Mouse (Mus musculus) lung, embryonic 14.5 days (tissue): ENCODE results near the gene Slc25a25. TPM values are rescaled to one million over a fixed set of nuclear protein-coding genes. Genes with fewer than 3 reads are reported as not detected.

ENCODE experiments used
- ATAC-seq: fragments of 200-750 bp; cut with Nextera tagmentation; 2 replicates; pipeline ENCODE4 v1.8.0; 2017; ENCODE audit warnings: mild to moderate bottlenecking, moderate TSS enrichment, moderate library complexity; ENCODE audit not compliant: insufficient read depth
- DNase-seq: peaks from one replicate; pipeline ENCODE4 v3.0.0-alpha.2; 2015
- H3K27ac ChIP-seq: fragments of 300-500 bp; sonication (generic); 2 replicates; pipeline ENCODE4 v1.5.1; 2014; ENCODE audit warnings: low read depth, mild to moderate bottlenecking, moderate library complexity
- H3K27me3 ChIP-seq: fragments of 300-500 bp; sonication (generic); 2 replicates; pipeline ENCODE4 v1.6.1; 2014; ENCODE audit warnings: low read length, control low read depth; ENCODE audit not compliant: insufficient read depth
- H3K36me3 ChIP-seq: fragments of 300-500 bp; sonication (generic); 2 replicates; pipeline ENCODE4 v1.6.1; 2014; ENCODE audit warnings: control low read depth; ENCODE audit not compliant: insufficient read depth
- H3K4me1 ChIP-seq: fragments of 300-500 bp; sonication (generic); 2 replicates; pipeline ENCODE4 v1.6.1; 2014; ENCODE audit warnings: antibody characterized with exemption, control low read depth; ENCODE audit not compliant: insufficient read depth
- H3K4me2 ChIP-seq: fragments of 300-500 bp; sonication (generic); 2 replicates; pipeline ENCODE4 v1.6.1; 2014; ENCODE audit warnings: mild to moderate bottlenecking
- H3K4me3 ChIP-seq: fragments of 300-500 bp; sonication (generic); 2 replicates; pipeline ENCODE4 v1.5.1; 2014; ENCODE audit warnings: low read depth, low read length
- H3K9ac ChIP-seq: fragments of 300-500 bp; sonication (generic); 2 replicates; pipeline ENCODE4 v1.6.1; 2014
- H3K9me3 ChIP-seq: fragments of 300-500 bp; sonication (generic); 2 replicates; pipeline ENCODE4 v1.6.1; 2016; ENCODE audit warnings: low read depth, low read length, control low read depth
- CTCF ChIP-seq: IDR thresholded peaks from 2 replicates; pipeline ENCODE4 v1.5.1; 2016; ENCODE audit warnings: antibody characterized with exemption, low read depth
- WGBS: fragments of 180-500 bp; shearing (Covaris S2); extraction: QIAGEN DNeasy Blood & Tissue Kit; methylation state at CpG from one replicate; pipeline ENCODE4 v1.1.7; 2014; 5-methylcytosine and 5-hydroxymethylcytosine counted together
- polyA plus RNA-seq: library from polyadenylated mRNA; unstranded; fragments of >200 nt; fragmentation: Nextera tagmentation; extraction: Ambion mirVana; gene quantifications from 2 replicates; pipeline ENCODE4 v1.2.1, GENCODE M21; 2014

Gene Slc25a25
- 16.3 and 19.5 TPM in 2 replicates for polyA plus RNA-seq

DNA sequence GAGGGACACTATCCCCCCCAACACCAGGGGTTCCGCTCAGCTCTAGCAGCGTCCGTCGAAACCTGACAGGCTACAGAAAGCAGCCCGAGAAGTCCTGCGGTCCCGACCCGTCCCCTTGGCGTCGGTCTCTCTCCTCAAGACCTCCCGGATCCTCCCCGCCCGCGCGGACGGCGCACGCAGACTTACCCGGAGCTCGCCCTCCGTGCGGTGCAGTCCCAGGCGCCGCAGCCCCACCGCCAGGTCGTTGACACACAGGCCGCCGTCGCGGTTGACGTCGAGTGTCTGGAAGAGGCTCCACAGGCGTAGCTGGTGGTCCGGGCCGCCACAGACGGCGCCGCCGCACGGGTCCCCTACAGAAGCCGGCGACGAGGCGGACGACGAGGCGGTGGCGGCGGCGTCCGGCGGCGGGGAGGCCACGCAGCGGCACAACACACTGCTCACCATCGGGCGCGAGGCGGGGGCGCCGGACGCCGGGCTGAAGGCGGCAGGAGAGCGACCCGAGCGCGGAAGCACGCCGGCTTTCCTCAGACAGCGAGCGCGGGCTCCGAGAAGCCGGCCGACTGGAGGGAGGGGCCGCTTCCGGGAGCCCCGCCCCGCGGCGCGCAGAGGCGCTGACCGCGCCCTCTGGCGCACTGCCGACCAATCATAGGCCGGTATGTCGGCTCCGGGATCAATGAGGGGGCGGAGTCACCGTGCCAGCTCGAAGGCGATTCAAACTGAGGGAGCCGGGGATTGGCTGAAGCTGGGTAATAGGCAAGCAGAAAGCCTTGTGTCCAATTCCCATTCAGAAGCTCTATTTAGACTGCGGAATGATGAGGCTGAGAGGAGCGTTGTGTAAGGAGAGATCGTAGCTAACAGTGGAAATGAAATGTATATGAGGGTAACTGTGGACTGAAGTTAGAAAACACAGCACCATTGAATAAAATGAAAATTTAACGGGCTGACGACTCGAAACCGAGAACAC, at the start of gene Slc25a25:
Gene Slc25a25, minus strand, starts transcription at position 565 of the 964 bp plus-strand sequence.
- under 1% methylated on average over 103 of the region's 103 CpGs for WGBS
- Histone ChIP-seq H3K36me3 (0 out of 2 replicates have a peak, but pooled peaks cover 5% of the 10 kb centered on the region), H3K9me3 (no peaks in the 10 kb centered on the region), H3K4me3 (peak within 1 kb of the TSS; percentile 82), H3K27ac (peak within 1 kb of the TSS; percentile 92), H3K9ac (peak within 1 kb of the TSS; percentile 77), H3K27me3 (no peaks in the 10 kb centered on the region), H3K4me2 (peak within 1 kb of the TSS; percentile 94), H3K4me1 (peaks cover 18% of the 10 kb centered on the region; the same call in 1 of the 2 replicates)
- TF ChIP-seq CTCF: no peak
- DNase-seq (peak; percentile 99), ATAC-seq (peak; percentile 84)

DNA sequence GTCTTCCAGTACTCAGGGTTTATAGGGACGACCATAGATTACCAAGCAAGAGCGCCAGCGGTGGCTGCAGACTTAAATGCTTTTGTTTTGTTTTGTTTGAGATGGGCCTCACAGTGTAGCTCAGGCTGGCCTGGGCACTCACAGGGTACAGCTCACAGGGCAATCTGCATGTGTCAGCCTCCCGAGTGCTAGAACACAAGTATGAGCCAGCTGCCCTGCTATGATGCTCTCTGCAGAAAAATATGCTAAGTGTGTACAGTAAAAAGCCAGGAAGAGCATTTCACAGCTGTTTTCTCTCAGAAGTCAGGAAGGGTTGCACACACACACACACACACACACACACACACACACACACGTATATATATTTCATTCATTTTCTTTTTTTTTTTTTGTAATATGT, 49.2 kb upstream of the Slc25a25 start:
- Histone ChIP-seq H3K9ac (no peak overlapping the region), H3K27ac (no peak overlapping the region), H3K4me3 (no peak overlapping the region), H3K36me3 (no peaks in the 10 kb centered on the region), H3K27me3 (no peaks in the 10 kb centered on the region), H3K9me3 (peaks cover 6% of the 10 kb centered on the region; the same call in 1 of the 2 replicates), H3K4me1 (no peaks in the 10 kb centered on the region), H3K4me2 (no peak overlapping the region)
- WGBS: 62% methylated on average over 5 of the region's 5 CpGs
- TF ChIP-seq CTCF: no peak
- DNase-seq (peak; percentile 44), ATAC-seq (no peak)

DNA sequence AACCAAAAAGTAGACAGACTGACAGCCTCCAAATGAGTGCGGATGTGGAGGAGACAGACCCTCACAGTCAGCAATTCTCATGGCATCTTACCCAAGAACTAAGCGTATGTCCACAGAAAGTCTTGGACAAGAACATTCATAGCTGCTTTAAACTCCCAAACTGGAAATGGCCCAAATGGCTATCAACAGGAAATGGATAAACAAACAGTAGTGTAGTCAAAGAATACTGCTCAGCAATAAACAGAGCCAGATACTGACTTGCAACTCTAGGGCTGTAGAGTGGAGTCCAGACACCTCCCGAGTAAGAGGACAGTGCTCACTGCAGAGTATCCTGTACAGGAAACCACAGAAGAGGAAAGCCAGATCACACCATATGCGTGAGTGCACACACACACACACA, 48.1 kb upstream of the Slc25a25 start:
- peak overlapping the region; percentile 13; the same call in 1 of the 2 replicates for H3K27ac ChIP-seq
- WGBS: 64% methylated on average over 4 of the region's 4 CpGs
- no peak for ATAC-seq

DNA sequence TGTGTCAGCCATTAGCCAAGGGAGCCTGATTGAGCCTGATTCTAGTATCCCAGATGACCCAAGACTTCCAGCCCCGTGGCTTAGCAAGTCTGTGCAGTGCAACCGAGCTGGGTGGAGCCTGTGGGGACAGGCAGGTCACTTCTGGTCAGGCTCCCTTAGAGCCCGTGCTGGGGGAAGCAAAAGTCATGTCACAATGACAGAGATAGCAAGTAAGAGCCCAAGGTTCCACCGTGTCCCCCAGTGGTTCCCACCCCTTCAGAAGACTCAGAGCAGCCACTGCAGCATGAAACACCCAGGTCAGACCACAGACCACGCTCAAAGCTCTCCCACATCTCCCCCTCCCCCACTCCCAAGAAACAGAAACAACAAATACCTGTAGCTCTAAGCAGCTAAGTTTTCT, 44.9 kb upstream of the Slc25a25 start:
- no peak overlapping the region for H3K27ac ChIP-seq
- ATAC-seq (no peak), DNase-seq (no peak)
- 61% methylated on average over 5 of the region's 5 CpGs for WGBS
- no peaks in the 10 kb centered on the region for H3K36me3 ChIP-seq
- no peak for TF ChIP-seq CTCF
- H3K4me2 ChIP-seq: no peak overlapping the region
- H3K9me3 ChIP-seq: peaks cover 6% of the 10 kb centered on the region; the same call in 1 of the 2 replicates
- H3K4me3 ChIP-seq: no peak overlapping the region
- H3K27me3 ChIP-seq: no peaks in the 10 kb centered on the region
- no peak overlapping the region for H3K9ac ChIP-seq
- no peaks in the 10 kb centered on the region for H3K4me1 ChIP-seq

More for the DNA sequence above, 48.1 kb upstream of the Slc25a25 start:
- no peak overlapping the region for H3K9ac ChIP-seq
- H3K4me2 ChIP-seq: no peak overlapping the region
- no peaks in the 10 kb centered on the region for H3K36me3 ChIP-seq
- H3K9me3 ChIP-seq: peaks cover 6% of the 10 kb centered on the region; the same call in 1 of the 2 replicates
- no peaks in the 10 kb centered on the region for H3K27me3 ChIP-seq
- H3K4me3 ChIP-seq: no peak overlapping the region
- H3K4me1 ChIP-seq: no peaks in the 10 kb centered on the region
- TF ChIP-seq CTCF: no peak
- peak; percentile 74 for DNase-seq

DNA sequence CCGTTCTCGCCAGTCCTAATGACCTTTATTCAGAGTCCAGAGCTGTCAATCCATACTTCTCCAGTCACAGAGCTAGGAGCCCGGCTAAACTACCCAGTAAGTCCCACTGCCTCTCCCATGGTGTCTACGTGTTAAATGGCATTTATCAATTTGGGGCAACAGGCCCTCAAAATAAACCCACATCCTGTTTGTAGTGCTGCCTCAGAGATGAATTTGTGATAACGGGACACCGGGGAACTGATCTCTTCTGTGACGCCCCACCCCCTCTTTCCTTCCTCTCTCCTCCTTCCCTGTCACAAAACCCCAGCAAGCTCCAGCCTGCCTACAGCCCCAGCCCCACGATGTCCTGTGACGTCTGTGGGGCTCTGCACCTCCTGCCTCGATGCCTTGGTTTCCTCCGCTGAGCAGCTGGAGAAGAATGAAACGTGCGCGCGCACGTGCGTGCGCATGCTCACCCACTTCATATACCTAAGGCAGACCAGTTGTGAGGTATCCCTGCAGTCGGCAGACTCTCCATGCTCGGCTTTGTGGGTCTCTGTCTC, 44.0 kb upstream of the Slc25a25 start:
- Histone ChIP-seq H3K27ac (0 out of 2 replicates have a peak overlapping the region, but pooled peaks have one; percentile 32), H3K9me3 (peaks cover 6% of the 10 kb centered on the region; the same call in 1 of the 2 replicates), H3K4me2 (peak overlapping the region; percentile 32), H3K4me1 (no peaks in the 10 kb centered on the region), H3K4me3 (no peak overlapping the region), H3K27me3 (no peaks in the 10 kb centered on the region), H3K36me3 (no peaks in the 10 kb centered on the region), H3K9ac (no peak overlapping the region)
- peak; percentile 46 for DNase-seq
- 49% methylated on average over 20 of the region's 20 CpGs for WGBS
- ATAC-seq: peak; percentile 35; the same call in 1 of the 2 replicates
- TF ChIP-seq CTCF: no peak

DNA sequence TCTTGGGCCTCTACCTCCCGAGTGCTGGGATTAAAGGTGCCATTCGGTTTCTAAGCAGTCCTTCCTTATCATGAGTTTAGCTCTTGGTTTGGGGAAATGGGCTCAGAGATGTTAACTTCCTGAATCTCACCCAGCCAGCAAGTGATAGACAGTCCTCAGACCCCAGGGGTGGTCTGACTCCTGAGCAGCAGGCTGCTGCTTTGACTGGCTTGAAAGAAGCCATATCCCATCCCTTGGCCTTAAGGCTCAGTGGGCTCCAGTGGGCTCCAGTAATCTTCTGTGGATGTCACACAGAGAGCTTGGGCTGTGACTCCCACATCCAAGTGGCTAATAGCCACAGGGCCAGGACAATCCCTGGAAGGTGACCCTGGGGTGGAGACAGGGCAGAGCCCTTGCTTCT, 43.3 kb upstream of the Slc25a25 start:
- no peaks in the 10 kb centered on the region for H3K27me3 ChIP-seq
- ATAC-seq (no peak), DNase-seq (no peak)
- TF ChIP-seq CTCF: no peak
- no peak overlapping the region for H3K27ac ChIP-seq
- 48% methylated on average over 2 of the region's 2 CpGs for WGBS
- peaks cover 6% of the 10 kb centered on the region; the same call in 1 of the 2 replicates for H3K9me3 ChIP-seq
- H3K4me1 ChIP-seq: no peaks in the 10 kb centered on the region
- H3K9ac ChIP-seq: no peak overlapping the region
- no peak overlapping the region for H3K4me3 ChIP-seq
- no peak overlapping the region for H3K4me2 ChIP-seq
- no peaks in the 10 kb centered on the region for H3K36me3 ChIP-seq

DNA sequence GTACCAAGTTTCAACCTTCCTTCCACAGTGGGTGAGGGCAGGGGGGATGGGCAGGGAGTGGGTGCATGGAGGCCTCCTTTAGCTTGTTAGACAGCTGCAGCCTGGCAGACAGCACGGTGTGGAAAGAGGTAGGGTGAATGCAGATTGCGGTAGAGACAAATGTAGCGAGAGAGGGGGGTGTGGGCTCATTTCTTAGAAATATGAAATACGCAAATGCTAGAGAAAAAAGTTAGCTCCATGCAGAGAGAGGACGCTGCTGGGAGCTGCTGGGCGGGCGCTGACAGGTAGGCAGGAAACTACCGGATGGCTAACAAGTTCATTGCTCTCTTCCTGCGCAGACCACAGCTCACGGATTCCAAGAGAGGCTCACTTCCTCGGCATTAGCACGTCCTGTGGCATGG, 42.1 kb upstream of the Slc25a25 start:
- 60% methylated on average over 12 of the region's 12 CpGs for WGBS
- no peak for ATAC-seq
- Histone ChIP-seq H3K4me2 (no peak overlapping the region), H3K9ac (no peak overlapping the region), H3K9me3 (no peaks in the 10 kb centered on the region), H3K27ac (no peak overlapping the region), H3K36me3 (no peaks in the 10 kb centered on the region), H3K4me1 (no peaks in the 10 kb centered on the region), H3K27me3 (no peaks in the 10 kb centered on the region), H3K4me3 (no peak overlapping the region)
- no peak for DNase-seq
- no peak for TF ChIP-seq CTCF
